Mouse (Mus musculus): ENCODE data around the gene Donson. TPM values are rescaled to one million over a fixed set of nuclear protein-coding genes. Genes with fewer than 3 reads are reported as not detected.
A peak's percentile ranks its signal among the peaks of the same experiment; 100 is the strongest.

Gene Donson
- total RNA-seq (2021): 10 to 100 TPM; 24.4 to 28.8 TPM
- long read RNA-seq, experiment 1, transcript Donson-201 (10 exons, 2,365 nt): major isoform, 5 of 9 reads
- long read RNA-seq, experiment 1, partial matches to known transcripts: 0 of 9 reads
- long read RNA-seq, experiment 1, other reads (novel, unspliced or antisense): 4 of 9 reads
- long read RNA-seq, experiment 2, transcript Donson-201 (10 exons, 2,365 nt): major isoform, 10 of 11 reads
- long read RNA-seq, experiment 2, partial matches to known transcripts: 0 of 11 reads
- long read RNA-seq, experiment 2, other reads (novel, unspliced or antisense): 1 of 11 reads

DNA sequence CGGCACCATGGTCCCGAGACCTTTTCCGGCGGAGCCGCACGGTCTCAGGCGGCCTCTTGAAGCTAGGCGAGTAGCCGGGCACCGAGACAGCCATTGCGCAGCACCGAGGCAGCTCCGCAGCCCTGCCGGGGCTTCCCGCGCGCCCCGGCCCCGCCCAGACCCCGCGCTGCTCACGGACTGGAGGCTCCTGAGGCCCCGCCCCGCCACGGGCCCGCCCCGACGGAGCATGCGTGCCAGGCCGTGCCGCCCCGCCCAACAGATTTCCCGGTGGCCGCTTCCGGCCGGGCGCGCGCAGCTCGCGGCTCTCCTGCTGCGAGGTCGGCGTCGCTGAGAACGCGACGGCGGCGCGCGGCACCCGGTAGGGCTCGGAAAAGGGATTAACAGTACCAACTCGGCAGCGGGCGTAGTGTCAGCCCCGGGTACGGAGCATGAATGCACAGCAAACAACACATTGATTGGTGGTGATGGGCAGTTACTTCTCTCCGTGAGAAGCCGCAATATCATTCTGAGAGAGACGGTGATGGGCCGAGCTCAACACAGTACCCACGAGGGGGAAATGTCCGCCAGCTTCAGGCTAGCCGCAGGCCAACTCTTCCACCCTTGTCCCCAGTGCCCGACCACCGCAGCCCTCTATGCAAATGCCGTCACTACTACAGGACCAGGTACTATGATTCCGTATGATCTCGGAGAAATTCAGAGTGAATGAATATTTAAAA is at the start of gene Donson:
Donson (minus strand) TSS at position 152 of the 716 bp plus-strand sequence.
- Histone ChIP-seq H3K27ac (peak within 1 kb of the TSS; percentile 92), H3K4me3 (peak within 1 kb of the TSS; percentile 74)
- no peak for TF ChIP-seq CTCF (conservative IDR thresholded peaks at IDR 0.05)
- peak; percentile 91 to 95 for DNase-seq (ENCODE audit: low spot score in 2 of 2)

DNA sequence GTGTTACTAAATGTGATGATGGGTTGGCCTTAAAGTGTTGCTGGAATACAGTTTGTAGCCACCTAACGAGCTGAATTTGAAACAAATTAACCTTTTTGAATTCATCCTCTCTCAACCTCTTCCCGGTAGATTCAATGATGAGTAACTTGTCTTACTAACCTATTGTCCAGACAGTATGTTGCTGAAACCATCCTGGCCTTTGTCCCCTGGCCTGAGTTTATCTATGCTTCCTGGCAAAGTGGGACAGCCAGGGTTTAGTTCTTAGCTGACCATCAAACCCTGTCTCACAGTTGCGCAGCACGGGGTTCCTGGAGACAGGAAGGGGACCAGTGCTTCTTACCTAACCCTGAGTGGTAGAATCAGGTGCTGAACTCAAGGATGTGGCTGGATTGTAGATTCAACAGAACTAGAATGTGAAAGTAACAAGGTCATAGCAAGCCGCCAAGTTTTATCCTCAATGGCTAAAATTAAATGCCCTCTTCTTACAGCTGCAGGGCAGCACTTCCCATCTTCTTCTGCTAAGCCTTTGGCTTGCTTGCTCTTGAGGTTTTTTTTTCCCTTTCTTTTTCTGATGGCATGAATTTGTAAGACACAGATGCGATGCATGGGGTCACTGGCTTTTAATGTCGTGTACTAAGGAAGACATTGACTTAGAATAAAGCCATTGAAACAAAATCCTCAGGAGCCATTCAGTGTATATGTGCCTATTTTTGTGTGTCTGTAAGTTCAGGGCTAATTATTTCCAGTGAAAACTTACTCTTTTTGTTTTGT is 47.7 kb upstream of the Donson start:
- Histone ChIP-seq H3K27ac (peak overlapping the region; percentile 62; the same call in 1 of the 2 replicates), H3K4me3 (no peak overlapping the region)
- TF ChIP-seq CTCF (conservative IDR thresholded peaks at IDR 0.05): no peak
- DNase-seq (ENCODE audit: low spot score in 2 of 2): no peak

DNA sequence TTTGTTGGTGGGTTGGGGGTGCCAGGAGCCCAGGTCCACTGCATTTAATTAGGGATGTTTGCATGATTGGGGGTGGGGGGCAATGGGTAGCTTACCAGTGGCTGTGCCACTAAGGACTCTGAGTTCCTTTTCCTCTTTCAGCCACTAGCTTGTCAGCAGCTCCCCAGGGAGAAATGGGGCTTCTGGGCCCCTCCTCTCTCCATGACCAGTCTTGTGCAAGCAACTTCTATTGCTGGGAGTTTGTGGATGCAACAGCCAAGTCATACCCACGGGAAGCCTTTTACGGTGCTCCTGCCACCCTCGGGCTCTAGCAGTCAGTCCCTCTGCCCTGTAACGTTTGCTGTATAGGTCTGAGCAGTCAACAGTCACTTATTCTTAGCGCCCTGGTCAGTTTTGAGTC is 46.2 kb upstream of the Donson start:
- H3K27ac ChIP-seq: peak overlapping the region; percentile 62; the same call in 1 of the 2 replicates
- TF ChIP-seq CTCF (conservative IDR thresholded peaks at IDR 0.05): no peak
- H3K4me3 ChIP-seq: no peak overlapping the region
- no peak for DNase-seq (ENCODE audit: low spot score in 2 of 2)

DNA sequence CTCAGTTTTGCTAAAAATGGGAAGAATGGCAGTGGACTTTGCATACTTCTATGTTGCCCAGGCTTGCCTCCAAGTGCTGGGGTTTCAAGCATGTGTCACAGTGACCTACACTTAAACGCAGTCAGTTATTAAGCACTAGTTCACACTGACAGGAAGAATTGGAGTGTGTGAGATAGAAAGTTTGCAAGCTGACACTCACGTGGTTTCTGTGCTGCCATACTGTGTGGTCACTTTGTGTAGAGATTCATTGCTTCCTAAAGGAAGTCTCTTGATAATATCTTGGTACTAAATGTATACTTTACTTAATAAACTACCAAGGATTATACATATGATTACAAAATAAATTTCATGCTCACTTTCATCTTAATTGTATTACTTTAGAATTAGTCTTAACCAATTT is 44.2 kb upstream of the Donson start:
- DNase-seq (ENCODE audit: low spot score in 2 of 2): no peak
- H3K4me3 ChIP-seq: no peak overlapping the region
- H3K27ac ChIP-seq: no peak overlapping the region
- no peak for TF ChIP-seq CTCF (conservative IDR thresholded peaks at IDR 0.05)

DNA sequence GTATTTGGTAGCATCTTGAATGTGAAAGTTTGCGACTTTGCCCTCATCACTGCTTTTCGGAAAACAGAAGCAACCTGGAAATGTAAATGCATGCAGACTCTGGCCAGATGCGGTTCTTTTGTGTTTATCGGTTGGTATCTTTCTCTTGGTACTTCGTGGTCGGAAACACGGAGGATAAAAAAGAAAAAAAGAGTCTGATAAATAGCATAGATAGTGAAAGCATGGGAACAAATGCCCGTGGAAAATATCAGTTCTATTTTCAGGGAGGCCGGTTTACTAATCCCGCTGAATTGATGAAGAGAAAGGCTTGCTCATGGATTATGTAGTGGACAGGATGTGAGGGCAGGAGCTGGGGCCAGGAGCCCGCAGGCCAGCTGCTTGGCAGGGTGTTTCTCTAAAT is 41.9 kb upstream of the Donson start:
- H3K4me3 ChIP-seq: peak overlapping the region; percentile 66
- TF ChIP-seq CTCF (conservative IDR thresholded peaks at IDR 0.05): no peak
- DNase-seq (ENCODE audit: low spot score in 2 of 2): no peak
- H3K27ac ChIP-seq: peak overlapping the region; percentile 92

DNA sequence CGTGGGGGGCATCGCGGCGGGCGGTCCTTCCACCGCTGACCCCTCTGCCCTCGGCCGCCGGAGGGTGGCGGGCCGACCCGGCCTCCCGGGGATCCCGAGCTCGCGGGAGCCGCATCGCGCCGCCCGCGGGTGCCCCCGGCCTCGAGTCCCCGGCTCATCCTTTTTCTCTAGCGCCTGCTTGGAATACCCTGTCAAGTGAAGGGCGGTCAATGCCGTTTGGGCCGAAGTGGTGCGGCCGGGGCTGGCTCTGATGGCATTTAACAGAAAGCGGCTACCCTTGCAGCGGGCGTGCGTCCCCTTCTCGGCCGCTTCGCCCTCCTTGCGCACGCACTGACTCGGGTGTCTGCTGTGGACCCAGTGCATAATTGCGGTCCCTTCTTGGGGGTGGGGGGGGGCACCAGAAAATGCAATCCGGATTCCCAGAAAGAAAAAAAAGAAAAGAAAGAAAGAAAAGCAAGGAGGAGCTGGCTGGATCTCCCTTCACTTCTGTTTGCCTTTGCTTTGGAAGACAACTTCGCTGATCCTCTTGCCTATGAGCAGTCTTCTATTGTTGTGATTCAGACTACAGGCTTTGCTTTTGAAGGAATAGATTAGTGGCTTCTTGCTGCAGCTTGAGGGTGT is 41.4 kb upstream of the Donson start:
- peak in 1 of 2 experiments; percentile 45 for DNase-seq (ENCODE audit: low spot score in 2 of 2)

GRCm38 (mm10) chr16:91729066-91729482 is 40.5 kb upstream of the Donson start, which contains the start of gene Itsn1:
Gene Itsn1, plus strand, starts transcription at chr16:91729281.
- peak within 1 kb of the TSS; percentile 66 for H3K4me3 ChIP-seq
- peak within 1 kb of the TSS; percentile 92 for H3K27ac ChIP-seq
- TF ChIP-seq CTCF (conservative IDR thresholded peaks at IDR 0.05): no peak
- DNase-seq (ENCODE audit: low spot score in 2 of 2): peak; percentile 96 to 99

More for the DNA sequence above, 41.4 kb upstream of the Donson start:
- Histone ChIP-seq H3K27ac (peak overlapping the region; percentile 92), H3K4me3 (peak overlapping the region; percentile 66)
- TF ChIP-seq CTCF (conservative IDR thresholded peaks at IDR 0.05): no peak

GRCm38 (mm10) chr16:91728123-91729065 is 39.8 kb upstream of the Donson start, which contains the start of gene Cryzl1:
Gene Cryzl1, minus strand, starts transcription at chr16:91728975.
- H3K4me3 ChIP-seq: peak within 1 kb of the TSS; percentile 66
- no peak for TF ChIP-seq CTCF (conservative IDR thresholded peaks at IDR 0.05)
- DNase-seq (ENCODE audit: low spot score in 2 of 2): peak; percentile 97 to 100
- peak within 1 kb of the TSS; percentile 92 for H3K27ac ChIP-seq

DNA sequence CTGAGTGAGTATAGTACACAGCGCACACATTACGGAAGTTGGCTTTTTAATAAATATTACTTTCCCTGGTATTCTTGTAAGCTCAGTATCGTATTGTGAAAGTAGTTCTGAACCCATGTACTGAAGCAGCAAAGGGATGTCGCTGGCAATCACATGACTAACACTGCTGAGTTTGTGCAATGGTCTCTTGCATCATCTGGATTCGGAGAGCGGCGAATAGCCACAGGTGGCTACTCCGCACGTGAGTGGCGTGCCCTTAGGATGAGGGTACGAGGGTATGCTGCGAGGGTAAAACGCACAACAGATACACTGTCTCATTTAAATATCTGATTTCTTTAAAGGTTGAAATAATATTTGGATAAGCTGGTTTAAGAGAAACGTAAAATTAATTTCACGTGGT is 38.9 kb upstream of the Donson start:
- no peak for TF ChIP-seq CTCF (conservative IDR thresholded peaks at IDR 0.05)
- Histone ChIP-seq H3K27ac (peak overlapping the region; percentile 90; the same call in 1 of the 2 replicates), H3K4me3 (peak overlapping the region; percentile 66)
- DNase-seq (ENCODE audit: low spot score in 2 of 2): no peak

DNA sequence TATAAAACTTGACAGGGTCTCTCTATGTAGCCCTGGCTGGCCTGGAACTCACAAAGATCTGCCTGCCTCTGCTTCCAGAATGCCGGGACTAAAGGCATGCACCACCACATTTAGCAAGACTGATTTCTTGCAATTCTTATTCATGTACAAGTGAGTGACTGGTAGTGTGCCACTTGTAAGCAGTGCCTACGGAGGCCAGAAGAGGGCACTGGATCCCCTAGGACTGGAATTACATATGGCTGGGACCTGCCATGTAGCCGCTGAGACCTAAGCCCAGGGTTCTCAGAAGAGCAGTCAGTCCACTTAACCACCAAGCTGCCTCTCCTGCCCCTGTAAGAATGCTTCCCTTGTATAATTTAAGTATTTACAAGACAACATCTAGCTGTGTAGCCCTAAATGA is 35.7 kb upstream of the Donson start:
- TF ChIP-seq CTCF (conservative IDR thresholded peaks at IDR 0.05): peak; percentile 84
- DNase-seq (ENCODE audit: low spot score in 2 of 2): peak in 1 of 2 experiments; percentile 47
- no peak overlapping the region for H3K27ac ChIP-seq

DNA sequence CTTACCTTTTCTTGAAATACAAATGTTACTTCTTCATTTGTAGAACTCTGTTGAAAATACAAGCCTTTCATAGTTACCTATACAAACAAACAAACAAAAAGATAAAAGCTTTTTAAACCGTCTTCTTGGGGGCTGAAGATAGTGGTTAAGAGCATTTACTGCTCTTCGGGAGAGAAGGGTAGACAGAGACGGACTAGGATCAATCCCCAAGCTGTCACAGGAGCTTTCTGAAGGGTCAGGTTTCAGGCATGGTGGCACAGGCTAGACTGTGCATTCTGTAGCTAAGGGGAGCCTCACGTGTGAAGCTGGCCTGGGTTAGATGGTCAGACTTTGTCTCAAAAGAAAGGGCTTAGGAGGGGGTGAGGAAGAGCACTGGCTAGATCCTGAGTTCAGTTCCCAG is 28.8 kb upstream of the Donson start:
- no peak overlapping the region for H3K4me3 ChIP-seq
- no peak for DNase-seq (ENCODE audit: low spot score in 2 of 2)
- TF ChIP-seq CTCF (conservative IDR thresholded peaks at IDR 0.05): no peak
- H3K27ac ChIP-seq: no peak overlapping the region

More for the DNA sequence above, 35.7 kb upstream of the Donson start:
- no peak overlapping the region for H3K4me3 ChIP-seq
